Mouse (Mus musculus): ENCODE measurements around the gene Apod.

- no peak for TF ChIP-seq CTCF (IDR thresholded peaks at IDR 0.05; ENCODE audit: low read depth)
- TF ChIP-seq EP300 (IDR thresholded peaks at IDR 0.05; ENCODE audit: low read depth) = no peak
Observed at GRCm38 (mm10) chr16:31278581-31278980, 36.0 kb downstream of the Apod start.

All from heart, postnatal 0 days (tissue).